Mouse (Mus musculus) bone marrow, adult 2 months (tissue): ENCODE measurements around the gene Vwa8.

ENCODE experiments used
- CTCF ChIP-seq: fragments of 200-500 bp; IDR thresholded peaks from 2 replicates; pipeline ENCODE4 v1.5.1; 2011; ENCODE audit warnings: low read length, control low read depth; ENCODE audit not compliant: control insufficient read depth, insufficient read depth
- POLR2A ChIP-seq: fragments of 200-500 bp; IDR thresholded peaks from 2 replicates; pipeline ENCODE4 v1.6.1; 2011; ENCODE audit warnings: low read depth, mild to moderate bottlenecking, control low read depth, low read length, borderline replicate concordance; ENCODE audit not compliant: control insufficient read depth

- TF ChIP-seq POLR2A (no peak), CTCF (no peak)
Measured at GRCm38 (mm10) chr14:79035575-79035974, 186.7 kb downstream of the Vwa8 start.
